Comparison of ENCODE assay signal across 9 mouse cellular contexts in genomic region chr2:129408476-129408875, GRCm38 (mm10). TPM values are rescaled to one million over a fixed set of nuclear protein-coding genes. Genes with fewer than 3 reads are reported as not detected.
DNase-seq lines count a peak whose midpoint lies in the region; ATAC-seq and TF ChIP-seq lines count a peak whose summit lies in the region.
"Had no signal": no experiment of that assay in that cellular context is flagged by ENCODE, and none has a peak within 500 bp of the region (broad histone marks: within the 10 kb centered on the region; RNA-seq: fewer than 3 reads in every experiment).

No protein-coding gene starts in this region.

- peak; percentile 79 for DNase-seq in ES-CJ7 (ENCODE audit: low read depth, low spot score)
- DNase-seq in c-Kit-negative CD71-positive TER-119-positive erythroid progenitor cells, embryonic 14.5 days (ENCODE audit: low read depth, low spot score), result peak; percentile 11
- DNase-seq in heart, postnatal 0 days (ENCODE audit: low spot score), result peak; percentile 61
- peak; percentile 43 for DNase-seq in layer of hippocampus, adult 9-10 months (ENCODE audit: low spot score)
- DNase-seq in lung, postnatal 25 days (ENCODE audit: low spot score), result peak; percentile 62
- DNase-seq in retina, embryonic 14.5 days (ENCODE audit: low spot score), result peak; percentile 86
- DNase-seq in urinary bladder, adult 18-20 months (ENCODE audit: low spot score in 2 of 2), result peak; percentile 51 to 59

- ATAC-seq in forebrain, embryonic 13.5 days, result peak; percentile 73; the same call in 1 of the 2 replicates
- peak; percentile 63; the same call in 1 of the 2 replicates for ATAC-seq in heart, postnatal 0 days (ENCODE audit: insufficient read depth, low read depth)

- H3K4me2 ChIP-seq in forebrain, embryonic 13.5 days, result no peak overlapping the region
- H3K4me2 ChIP-seq in heart, postnatal 0 days (ENCODE audit: low read depth, low read length), result no peak overlapping the region
- H3K4me2 ChIP-seq: limb, embryonic 15.5 days had no signal

- H3K27me3 ChIP-seq in forebrain, embryonic 13.5 days, result no peaks in the 10 kb centered on the region
- H3K27me3 ChIP-seq in heart, postnatal 0 days (ENCODE audit: control insufficient read depth, insufficient read depth, low read length), result no peaks in the 10 kb centered on the region
- H3K27me3 ChIP-seq: limb, embryonic 15.5 days had no signal

- no peaks in the 10 kb centered on the region for H3K36me3 ChIP-seq in forebrain, embryonic 13.5 days (ENCODE audit: poor library complexity, severe bottlenecking)
- H3K36me3 ChIP-seq in heart, postnatal 0 days (replicated peaks; ENCODE audit: control insufficient read depth, insufficient read depth, low read length), result no peaks in the 10 kb centered on the region
- H3K36me3 ChIP-seq: limb, embryonic 15.5 days had no signal

- peak; percentile 82 for TF ChIP-seq CTCF in heart, postnatal 0 days (IDR thresholded peaks at IDR 0.05; ENCODE audit: low read depth)

- no peak for TF ChIP-seq EP300 in heart, postnatal 0 days (IDR thresholded peaks at IDR 0.05; ENCODE audit: low read depth)

- no peak overlapping the region; the same call in 1 of the 2 replicates for H3K9ac ChIP-seq in forebrain, embryonic 13.5 days
- H3K9ac ChIP-seq in heart, postnatal 0 days (replicated peaks; ENCODE audit: low read depth, low read length), result no peak overlapping the region
- H3K9ac ChIP-seq: limb, embryonic 15.5 days had no signal

- no peaks in the 10 kb centered on the region for H3K9me3 ChIP-seq in forebrain, embryonic 13.5 days (replicated peaks)
- no peaks in the 10 kb centered on the region for H3K9me3 ChIP-seq in heart, postnatal 0 days (replicated peaks; ENCODE audit: control insufficient read depth, low read length)
- H3K9me3 ChIP-seq: limb, embryonic 15.5 days had no signal

- WGBS in forebrain, embryonic 13.5 days, result 19% methylated on average over 18 of the region's 18 CpGs
- 10% methylated on average over 18 of the region's 18 CpGs for WGBS in heart, postnatal 0 days

- H3K4me3 ChIP-seq in forebrain, embryonic 13.5 days, result no peak overlapping the region
- peak overlapping the region; percentile 15; the same call in 1 of the 2 replicates for H3K4me3 ChIP-seq in heart, postnatal 0 days (ENCODE audit: low read depth, low read length)
- H3K4me3 ChIP-seq: limb, embryonic 15.5 days had no signal

- H3K27ac ChIP-seq in forebrain, embryonic 13.5 days, result no peak overlapping the region
- H3K27ac ChIP-seq in heart, postnatal 0 days (ENCODE audit: low read depth), result no peak overlapping the region
- H3K27ac ChIP-seq: limb, embryonic 15.5 days had no signal

- H3K4me1 ChIP-seq in forebrain, embryonic 13.5 days, result no peaks in the 10 kb centered on the region
- no peaks in the 10 kb centered on the region for H3K4me1 ChIP-seq in heart, postnatal 0 days (ENCODE audit: control insufficient read depth, insufficient read depth)
- H3K4me1 ChIP-seq: limb, embryonic 15.5 days had no signal

RNA-seq across cellular contexts. Expression of gene Il1b, which starts 37.5 kb away (rescaled TPM):
- polyA plus RNA-seq in forebrain, embryonic 13.5 days (2015; fragmentation: Nextera tagmentation; extraction: Ambion mirVana), result 0.17 TPM in 1 of 2 replicates, not detected in the other
- total RNA-seq in heart, postnatal 0 days (2014; rRNA removed; ENCODE audit: low replicate concordance), result 0.62 TPM in 1 of 2 replicates, not detected in the other
- polyA plus RNA-seq in heart, postnatal 0 days (2015; fragmentation: Nextera tagmentation; extraction: Ambion mirVana), result 0.27 and 0.71 TPM in 2 replicates

Comparison
In these comparisons a context has a peak if more than half of its experiments do, and no peak if none do; other contexts are left out.
1. DNase-seq: peak in every context shown above with its lines; median percentile 86 in retina, embryonic 14.5 days; 79 in ES-CJ7; 62 in lung, postnatal 25 days; 61 in heart, postnatal 0 days; 55 in urinary bladder, adult 18-20 months; 43 in layer of hippocampus, adult 9-10 months; 11 in c-Kit-negative CD71-positive TER-119-positive erythroid progenitor cells, embryonic 14.5 days.